Mouse (Mus musculus) embryonic facial prominence, embryonic 11.5 days (tissue): ENCODE data around the gene Slc25a17. TPM values are rescaled to one million over a fixed set of nuclear protein-coding genes. Genes with fewer than 3 reads are reported as not detected.

Experiments
- ATAC-seq: fragments of 200-750 bp; cut with Nextera tagmentation; replicated peaks from 2 replicates; pipeline ENCODE4 v1.8.0; 2017; ENCODE audit warnings: low read depth; ENCODE audit not compliant: insufficient number of reproducible peaks, low FRiP score, low TSS enrichment
- DNase-seq: peaks from one replicate; pipeline ENCODE4 v3.0.0-alpha.2; 2015; ENCODE audit warnings: low spot score
- H3K27ac ChIP-seq: fragments of 300-500 bp; sonication (generic); replicated peaks from 2 replicates; pipeline ENCODE4 v1.5.1; 2014; ENCODE audit warnings: mild to moderate bottlenecking, low read depth, low read length, control low read depth
- H3K27me3 ChIP-seq: fragments of 300-500 bp; sonication (generic); 2 replicates; pipeline ENCODE4 v1.6.1; 2014; ENCODE audit warnings: mild to moderate bottlenecking, low read length, moderate library complexity, mixed read lengths; ENCODE audit not compliant: control insufficient read depth, insufficient read depth
- H3K36me3 ChIP-seq: fragments of 300-500 bp; sonication (generic); replicated peaks from 2 replicates; pipeline ENCODE4 v1.6.1; 2014; ENCODE audit warnings: low read depth, mild to moderate bottlenecking, low read length, moderate library complexity, mixed read lengths; ENCODE audit not compliant: control insufficient read depth, insufficient read depth
- H3K4me1 ChIP-seq: fragments of 300-500 bp; sonication (generic); 2 replicates; pipeline ENCODE4 v1.6.1; 2014; ENCODE audit warnings: low read length, mixed read lengths; ENCODE audit not compliant: control insufficient read depth, insufficient read depth
- H3K4me2 ChIP-seq: fragments of 300-500 bp; sonication (generic); 2 replicates; pipeline ENCODE4 v1.6.1; 2014; ENCODE audit warnings: low read depth, mild to moderate bottlenecking, control low read depth, low read length, moderate library complexity
- H3K4me3 ChIP-seq: fragments of 300-500 bp; sonication (generic); 2 replicates; pipeline ENCODE4 v1.5.1; 2014; ENCODE audit warnings: low read depth, low read length, control low read depth
- H3K9ac ChIP-seq: fragments of 300-500 bp; sonication (generic); replicated peaks from 2 replicates; pipeline ENCODE4 v1.6.1; 2014; ENCODE audit warnings: mild to moderate bottlenecking, control low read depth, low read length
- H3K9me3 ChIP-seq: fragments of 300-500 bp; sonication (generic); replicated peaks from 2 replicates; pipeline ENCODE4 v1.6.1; 2016; ENCODE audit warnings: mild to moderate bottlenecking, low read length, inconsistent platforms, mixed read lengths; ENCODE audit not compliant: control insufficient read depth
- WGBS: fragments of 180-500 bp; shearing (Covaris S2); extraction: QIAGEN DNeasy Blood & Tissue Kit; methylation state at CpG from one replicate; pipeline ENCODE4 v1.1.7; 2014; 5-methylcytosine and 5-hydroxymethylcytosine counted together
- polyA plus RNA-seq: library from polyadenylated mRNA; unstranded; fragments of >200 nt; fragmentation: Nextera tagmentation; extraction: Ambion mirVana; gene quantifications from 2 replicates; pipeline ENCODE4 v1.2.1, GENCODE M21; 2014

The Slc25a17 gene
- polyA plus RNA-seq, 1 experiment from 2014 or later: 125 TPM

DNA sequence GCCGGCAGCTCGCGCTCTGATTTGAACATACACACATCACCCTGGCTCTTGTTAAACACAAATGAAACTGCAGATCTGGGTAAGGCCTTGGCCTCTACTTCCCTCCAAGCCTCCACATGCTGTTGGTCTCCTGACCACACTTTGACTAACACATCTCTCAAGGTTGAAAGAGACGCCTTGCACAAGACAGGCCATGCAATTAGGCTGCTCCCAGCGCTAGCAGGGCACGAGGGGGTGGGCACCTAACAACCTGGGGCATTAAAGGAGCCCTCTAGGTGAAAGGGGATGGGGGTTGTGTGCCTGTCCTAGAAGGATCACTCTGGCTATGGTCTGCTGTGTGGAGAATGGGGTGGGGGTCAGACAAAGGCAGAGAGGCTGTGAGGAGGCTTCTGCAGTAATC lies 81.9 kb downstream of the Slc25a17 start:
- no peak overlapping the region for H3K27ac ChIP-seq
- H3K4me3 ChIP-seq: no peak overlapping the region
- H3K4me1 ChIP-seq: peaks cover 3% of the 10 kb centered on the region
- WGBS: 69% methylated on average over 6 of the region's 6 CpGs
- no peak overlapping the region for H3K9ac ChIP-seq
- H3K9me3 ChIP-seq: no peaks in the 10 kb centered on the region
- DNase-seq (no peak), ATAC-seq (no peak)
- H3K4me2 ChIP-seq: no peak overlapping the region
- no peaks in the 10 kb centered on the region for H3K36me3 ChIP-seq
- no peaks in the 10 kb centered on the region for H3K27me3 ChIP-seq

DNA sequence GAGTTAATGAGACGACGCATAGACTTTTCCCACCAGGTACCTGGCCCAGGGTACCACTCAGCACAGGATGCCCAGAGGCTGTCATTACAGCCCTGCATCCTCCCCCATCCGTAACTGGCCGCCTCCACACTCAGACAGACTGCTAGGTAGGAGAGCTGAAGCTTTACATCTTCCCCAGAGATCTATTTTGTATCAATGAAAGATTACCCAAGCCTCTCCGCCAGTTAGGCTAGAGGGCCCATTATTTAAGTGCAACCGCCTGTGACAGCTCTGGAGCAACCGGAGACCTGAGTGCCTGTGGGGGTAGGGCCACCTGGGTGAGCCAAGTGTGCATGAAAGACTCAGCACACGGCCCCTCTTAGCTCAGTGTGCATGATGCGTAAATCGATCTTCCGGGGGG lies 82.7 kb downstream of the Slc25a17 start:
- 6% methylated on average over 11 of the region's 11 CpGs for WGBS
- ATAC-seq (peak; percentile 88), DNase-seq (peak; percentile 75)
- no peak overlapping the region for H3K4me3 ChIP-seq
- H3K9me3 ChIP-seq: no peaks in the 10 kb centered on the region
- 0 out of 2 replicates have a peak overlapping the region, but pooled peaks have one; percentile 22 for H3K27ac ChIP-seq
- peak overlapping the region; percentile 5; the same call in 1 of the 2 replicates for H3K4me2 ChIP-seq
- H3K4me1 ChIP-seq: peaks cover 3% of the 10 kb centered on the region
- no peak overlapping the region for H3K9ac ChIP-seq
- H3K27me3 ChIP-seq: no peaks in the 10 kb centered on the region
- H3K36me3 ChIP-seq: no peaks in the 10 kb centered on the region

DNA sequence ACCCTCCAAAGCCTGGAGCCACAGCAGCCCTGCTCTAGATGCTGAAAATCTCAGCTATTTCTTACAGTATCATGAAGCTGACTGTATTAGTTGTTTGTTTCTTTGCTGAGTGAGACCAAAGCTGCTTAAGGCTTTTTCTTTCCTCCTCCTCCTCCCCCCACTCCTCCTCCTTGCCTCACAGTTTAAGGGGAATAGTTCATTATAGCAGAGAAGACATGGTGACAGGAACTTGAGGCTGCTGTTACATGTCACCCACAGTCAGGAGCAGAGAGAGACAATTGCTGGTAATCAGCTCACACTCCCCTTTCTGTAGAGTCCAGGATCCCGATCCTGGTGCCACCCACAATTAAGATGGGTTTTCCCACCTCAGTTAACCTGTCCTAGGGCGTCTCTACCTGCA lies 87.3 kb downstream of the Slc25a17 start:
- H3K27ac ChIP-seq: no peak overlapping the region
- no peak for ATAC-seq

DNA sequence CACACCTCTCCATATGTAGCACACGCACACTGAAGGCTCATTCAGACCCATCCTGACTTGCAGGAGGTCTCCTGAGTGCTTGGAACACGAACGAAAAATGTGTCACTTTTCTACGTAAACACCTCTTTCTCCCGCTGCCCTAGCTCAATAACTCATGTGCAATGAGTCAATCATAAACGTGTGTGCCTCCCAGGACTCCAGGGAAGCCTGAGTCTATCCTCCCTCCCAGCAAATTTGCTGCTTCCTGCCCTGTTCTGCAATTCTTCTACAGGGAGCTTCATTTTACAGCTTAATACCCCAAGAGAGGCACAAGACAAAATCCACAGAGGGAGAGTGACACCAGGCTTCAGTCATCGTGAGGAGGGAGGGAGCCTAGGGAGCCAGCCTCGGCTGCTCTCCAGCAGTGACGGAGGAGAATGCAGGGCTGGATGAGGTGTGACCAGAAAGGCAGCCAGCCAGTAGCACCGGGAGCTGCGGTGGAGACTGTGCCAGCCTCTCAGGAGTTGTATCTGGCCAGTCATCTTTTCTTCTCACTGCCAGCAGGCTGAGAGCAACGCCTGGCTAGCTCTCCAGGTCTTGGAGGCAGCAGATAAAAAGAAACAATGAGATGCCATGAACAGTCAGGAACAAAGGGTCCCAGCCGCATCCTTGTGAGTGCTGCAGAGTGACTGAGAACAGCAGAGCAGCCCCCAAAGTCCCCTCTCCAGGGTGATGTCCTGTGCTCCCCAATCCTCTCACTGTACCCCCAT lies 88.1 kb downstream of the Slc25a17 start:
- Histone ChIP-seq H3K27ac (no peak overlapping the region), H3K4me2 (no peak overlapping the region), H3K9ac (0 out of 2 replicates have a peak overlapping the region, but pooled peaks have one; percentile 19), H3K27me3 (no peaks in the 10 kb centered on the region), H3K9me3 (no peaks in the 10 kb centered on the region), H3K4me3 (no peak overlapping the region), H3K4me1 (no peaks in the 10 kb centered on the region), H3K36me3 (no peaks in the 10 kb centered on the region)
- DNase-seq (peak; percentile 14), ATAC-seq (no peak)
- WGBS: 20% methylated on average over 13 of the region's 13 CpGs

More for the DNA sequence above, 87.3 kb downstream of the Slc25a17 start:
- no peaks in the 10 kb centered on the region for H3K27me3 ChIP-seq
- H3K9me3 ChIP-seq: no peaks in the 10 kb centered on the region
- no peaks in the 10 kb centered on the region; the same call in none of the 2 replicates for H3K4me1 ChIP-seq
- WGBS: 64% methylated on average over 2 of the region's 2 CpGs
- H3K4me2 ChIP-seq: no peak overlapping the region
- H3K4me3 ChIP-seq: no peak overlapping the region
- H3K36me3 ChIP-seq: no peaks in the 10 kb centered on the region
- DNase-seq: no peak
- no peak overlapping the region for H3K9ac ChIP-seq

Other genes starting within 250 kb of the Slc25a17 start
- gene Mrtfa, start 170.1 kb downstream of the Slc25a17 start, polyA plus RNA-seq: 15.5 and 18.4 TPM in 2 replicates
- gene Mchr1, start 125.3 kb downstream of the Slc25a17 start, polyA plus RNA-seq: 0.21 and 0.76 TPM in 2 replicates
- gene St13, start 39.3 kb upstream of the Slc25a17 start, polyA plus RNA-seq: 203 and 220 TPM in 2 replicates
- 5.7 and 7.6 TPM in 2 replicates for gene Xpnpep3, start 39.3 kb upstream of the Slc25a17 start, polyA plus RNA-seq
- gene Dnajb7, start 47.5 kb upstream of the Slc25a17 start, polyA plus RNA-seq: 0.45 and 0.96 TPM in 2 replicates
- 521 and 534 TPM in 2 replicates for gene Rbx1, start 105.5 kb upstream of the Slc25a17 start, polyA plus RNA-seq
- gene Ep300, start 224.5 kb upstream of the Slc25a17 start, polyA plus RNA-seq: 24.5 and 25.0 TPM in 2 replicates